Mouse (Mus musculus) embryonic fibroblast, embryonic 13.5 days (primary cell): ENCODE data around the gene Atf1.

ENCODE experiments used
- CTCF ChIP-seq: IDR thresholded peaks from 2 replicates; pipeline ENCODE4 v1.5.1; 2011; ENCODE audit warnings: mild to moderate bottlenecking, control low read depth, low read length, moderate library complexity, borderline replicate concordance; ENCODE audit not compliant: insufficient read depth
- POLR2A ChIP-seq: IDR thresholded peaks from 2 replicates; pipeline ENCODE4 v1.6.1; 2011; ENCODE audit warnings: low read depth, mild to moderate bottlenecking, control low read depth, low read length, moderate library complexity

GRCm38 (mm10) chr15:100190083-100190482 is 37.5 kb upstream of the Atf1 start:
- no peak for TF ChIP-seq POLR2A
- no peak for TF ChIP-seq CTCF
